ENCODE assay signal across 8 mouse cellular contexts in genomic region chrX:136691606-136692293, GRCm38 (mm10). TPM values are rescaled to one million over a fixed set of nuclear protein-coding genes. Genes with fewer than 3 reads are reported as not detected.
DNase-seq lines count a peak whose midpoint lies in the region; ATAC-seq and TF ChIP-seq lines count a peak whose summit lies in the region.
"Not testable (repeated sequence)": the region's sequence is repeated elsewhere in the genome, so short reads cannot be mapped to it uniquely, and the experiment has no call there.
"Had no signal": no experiment of that assay in that cellular context is flagged by ENCODE, and none has a peak within 500 bp of the region (broad histone marks: within the 10 kb centered on the region; RNA-seq: fewer than 3 reads in every experiment).

No protein-coding gene starts in this region.

- 39% methylated on average over 3 of the region's 3 CpGs for WGBS in embryonic facial prominence, embryonic 12.5 days
- WGBS in forebrain, embryonic 14.5 days, result 55% methylated on average over 3 of the region's 3 CpGs
- 41% methylated on average over 3 of the region's 3 CpGs for WGBS in hindbrain, embryonic 11.5 days
- WGBS in hindbrain, postnatal 0 days, result 32% methylated on average over 3 of the region's 3 CpGs
- WGBS in limb, embryonic 13.5 days, result 43% methylated on average over 3 of the region's 3 CpGs
- 31% methylated on average over 3 of the region's 3 CpGs for WGBS in midbrain, embryonic 15.5 days
- WGBS in neural tube, embryonic 14.5 days, result 47% methylated on average over 2 of the region's 3 CpGs

- H3K4me2 ChIP-seq in embryonic facial prominence, embryonic 12.5 days (replicated peaks); forebrain, embryonic 14.5 days (ENCODE audit: low read length); hindbrain, embryonic 11.5 days (replicated peaks; ENCODE audit: low read depth, low read length); hindbrain, postnatal 0 days (ENCODE audit: low read depth, low read length); limb, embryonic 13.5 days (replicated peaks); midbrain, embryonic 15.5 days; neural tube, embryonic 14.5 days (ENCODE audit: low read depth, low read length): not testable (repeated sequence)

- TF ChIP-seq CTCF in hindbrain, postnatal 0 days (IDR thresholded peaks at IDR 0.05; ENCODE audit: low read depth), result not testable (repeated sequence)

- not testable (repeated sequence) for H3K4me1 ChIP-seq in embryonic facial prominence, embryonic 12.5 days; forebrain, embryonic 14.5 days (ENCODE audit: control insufficient read depth, insufficient read depth, low read length); hindbrain, embryonic 11.5 days (replicated peaks; ENCODE audit: control insufficient read depth, insufficient read depth, low read length); hindbrain, postnatal 0 days (ENCODE audit: insufficient read depth, low read length); limb, embryonic 13.5 days; midbrain, embryonic 15.5 days; neural tube, embryonic 14.5 days (ENCODE audit: control insufficient read depth, insufficient read depth, low read length)

- ATAC-seq in embryonic facial prominence, embryonic 12.5 days (ENCODE audit: insufficient number of reproducible peaks, insufficient read depth, low FRiP score, low TSS enrichment), result peak; percentile 64; the same call in 1 of the 2 replicates
- peak; percentile 93 for ATAC-seq in forebrain, embryonic 14.5 days
- peak; percentile 88 for ATAC-seq in hindbrain, embryonic 11.5 days (ENCODE audit: low FRiP score)
- peak; percentile 94 for ATAC-seq in hindbrain, postnatal 0 days
- ATAC-seq in limb, embryonic 13.5 days (ENCODE audit: low FRiP score, low read depth), result 0 out of 2 replicates have a peak, but pooled peaks have one; percentile 54
- peak; percentile 95 for ATAC-seq in midbrain, embryonic 15.5 days (replicated peaks)
- peak; percentile 85 for ATAC-seq in neural tube, embryonic 14.5 days (ENCODE audit: low read depth)

- H3K4me3 ChIP-seq in embryonic facial prominence, embryonic 12.5 days; forebrain, embryonic 14.5 days (ENCODE audit: low read depth, low read length); hindbrain, embryonic 11.5 days (ENCODE audit: low read depth, low read length); hindbrain, postnatal 0 days (ENCODE audit: low read length); limb, embryonic 13.5 days; midbrain, embryonic 15.5 days; neural tube, embryonic 14.5 days (ENCODE audit: low read depth, low read length): not testable (repeated sequence)

- not testable (repeated sequence) for H3K36me3 ChIP-seq in embryonic facial prominence, embryonic 12.5 days; forebrain, embryonic 14.5 days (ENCODE audit: control insufficient read depth, insufficient read depth, low read length); hindbrain, embryonic 11.5 days (ENCODE audit: control insufficient read depth, insufficient read depth, low read length); hindbrain, postnatal 0 days (ENCODE audit: insufficient read depth, low read length); limb, embryonic 13.5 days; midbrain, embryonic 15.5 days (replicated peaks); neural tube, embryonic 14.5 days (ENCODE audit: control insufficient read depth, insufficient read depth, low read length)

- DNase-seq in forebrain, embryonic 14.5 days (ENCODE audit: low spot score); hindbrain, embryonic 11.5 days (ENCODE audit: low spot score); hindbrain, postnatal 0 days (ENCODE audit: low spot score): not testable (repeated sequence)

- H3K27me3 ChIP-seq in embryonic facial prominence, embryonic 12.5 days; forebrain, embryonic 14.5 days (replicated peaks; ENCODE audit: control insufficient read depth, insufficient read depth, low read length); hindbrain, embryonic 11.5 days (ENCODE audit: control insufficient read depth, insufficient read depth, low read length); hindbrain, postnatal 0 days (ENCODE audit: insufficient read depth, low read length); limb, embryonic 13.5 days; midbrain, embryonic 15.5 days (replicated peaks); neural tube, embryonic 14.5 days (ENCODE audit: control insufficient read depth, insufficient read depth, low read length): not testable (repeated sequence)

- H3K9ac ChIP-seq in embryonic facial prominence, embryonic 12.5 days; forebrain, embryonic 14.5 days (ENCODE audit: low read length); hindbrain, embryonic 11.5 days (ENCODE audit: low read depth, low read length); hindbrain, postnatal 0 days (replicated peaks; ENCODE audit: low read length); limb, embryonic 13.5 days; midbrain, embryonic 15.5 days; neural tube, embryonic 14.5 days (replicated peaks; ENCODE audit: low read depth, low read length): not testable (repeated sequence)

- not testable (repeated sequence) for H3K27ac ChIP-seq in embryonic facial prominence, embryonic 12.5 days; hindbrain, embryonic 11.5 days (ENCODE audit: low read depth, low read length); limb, embryonic 13.5 days; neural tube, embryonic 14.5 days (ENCODE audit: low read depth, low read length)
- H3K27ac ChIP-seq in forebrain, embryonic 14.5 days (ENCODE audit: low read depth, low read length), result peak overlapping the region; percentile 55
- peak overlapping the region; percentile 36; the same call in 1 of the 2 replicates for H3K27ac ChIP-seq in hindbrain, postnatal 0 days
- peak overlapping the region; percentile 75 for H3K27ac ChIP-seq in midbrain, embryonic 15.5 days

- H3K9me3 ChIP-seq in embryonic facial prominence, embryonic 12.5 days; forebrain, embryonic 14.5 days (replicated peaks; ENCODE audit: control insufficient read depth, low read length); hindbrain, embryonic 11.5 days (ENCODE audit: control insufficient read depth, low read length); hindbrain, postnatal 0 days (ENCODE audit: low read length); limb, embryonic 13.5 days; midbrain, embryonic 15.5 days; neural tube, embryonic 14.5 days (ENCODE audit: control insufficient read depth, low read length): not testable (repeated sequence)

RNA-seq across cellular contexts. Expression of gene Tceal1, which starts 16.0 kb away (rescaled TPM):
- polyA plus RNA-seq in embryonic facial prominence, embryonic 12.5 days (2016; fragmentation: Nextera tagmentation; extraction: Ambion mirVana), result 11.0 and 11.6 TPM in 2 replicates
- 23.3 and 24.9 TPM in 2 replicates for polyA plus RNA-seq in forebrain, embryonic 14.5 days (2014; fragmentation: Nextera tagmentation; extraction: Ambion mirVana)
- 11.9 and 12.3 TPM in 2 replicates for polyA plus RNA-seq in hindbrain, embryonic 11.5 days (2014; fragmentation: Nextera tagmentation; extraction: Ambion mirVana)
- 10.6 and 12.3 TPM in 2 replicates for total RNA-seq in hindbrain, postnatal 0 days (2014; rRNA removed)
- 22.5 and 26.8 TPM in 2 replicates for polyA plus RNA-seq in hindbrain, postnatal 0 days (2015; fragmentation: Nextera tagmentation; extraction: Ambion mirVana)
- polyA plus RNA-seq in limb, embryonic 13.5 days (2015; fragmentation: Nextera tagmentation; extraction: Ambion mirVana), result 13.8 and 14.9 TPM in 2 replicates
- 21.3 and 22.1 TPM in 2 replicates for polyA plus RNA-seq in midbrain, embryonic 15.5 days (2015; fragmentation: Nextera tagmentation; extraction: Ambion mirVana)
- 22.6 and 27.9 TPM in 2 replicates for polyA plus RNA-seq in neural tube, embryonic 14.5 days (2014; fragmentation: Nextera tagmentation; extraction: Ambion mirVana)
- polyA plus RNA-seq: CD4-positive, CD25-positive, alpha-beta regulatory T cell, adult 4 months had no signal

RNA-seq across cellular contexts. Expression of gene Morf4l2, which starts 51.7 kb away (rescaled TPM):
- polyA plus RNA-seq in embryonic facial prominence, embryonic 12.5 days (2016; fragmentation: Nextera tagmentation; extraction: Ambion mirVana), result 595 and 635 TPM in 2 replicates
- polyA plus RNA-seq in forebrain, embryonic 14.5 days (2014; fragmentation: Nextera tagmentation; extraction: Ambion mirVana), result 633 and 666 TPM in 2 replicates
- 635 and 657 TPM in 2 replicates for polyA plus RNA-seq in hindbrain, embryonic 11.5 days (2014; fragmentation: Nextera tagmentation; extraction: Ambion mirVana)
- total RNA-seq in hindbrain, postnatal 0 days (2014; rRNA removed), result 250 and 251 TPM in 2 replicates
- polyA plus RNA-seq in hindbrain, postnatal 0 days (2015; fragmentation: Nextera tagmentation; extraction: Ambion mirVana), result 527 and 536 TPM in 2 replicates
- polyA plus RNA-seq in limb, embryonic 13.5 days (2015; fragmentation: Nextera tagmentation; extraction: Ambion mirVana), result 676 and 684 TPM in 2 replicates
- 558 and 567 TPM in 2 replicates for polyA plus RNA-seq in midbrain, embryonic 15.5 days (2015; fragmentation: Nextera tagmentation; extraction: Ambion mirVana)
- 525 and 546 TPM in 2 replicates for polyA plus RNA-seq in neural tube, embryonic 14.5 days (2014; fragmentation: Nextera tagmentation; extraction: Ambion mirVana)
